Mouse (Mus musculus): Measurements from ENCODE around the gene Eml5.

Eml5 gene

DNA sequence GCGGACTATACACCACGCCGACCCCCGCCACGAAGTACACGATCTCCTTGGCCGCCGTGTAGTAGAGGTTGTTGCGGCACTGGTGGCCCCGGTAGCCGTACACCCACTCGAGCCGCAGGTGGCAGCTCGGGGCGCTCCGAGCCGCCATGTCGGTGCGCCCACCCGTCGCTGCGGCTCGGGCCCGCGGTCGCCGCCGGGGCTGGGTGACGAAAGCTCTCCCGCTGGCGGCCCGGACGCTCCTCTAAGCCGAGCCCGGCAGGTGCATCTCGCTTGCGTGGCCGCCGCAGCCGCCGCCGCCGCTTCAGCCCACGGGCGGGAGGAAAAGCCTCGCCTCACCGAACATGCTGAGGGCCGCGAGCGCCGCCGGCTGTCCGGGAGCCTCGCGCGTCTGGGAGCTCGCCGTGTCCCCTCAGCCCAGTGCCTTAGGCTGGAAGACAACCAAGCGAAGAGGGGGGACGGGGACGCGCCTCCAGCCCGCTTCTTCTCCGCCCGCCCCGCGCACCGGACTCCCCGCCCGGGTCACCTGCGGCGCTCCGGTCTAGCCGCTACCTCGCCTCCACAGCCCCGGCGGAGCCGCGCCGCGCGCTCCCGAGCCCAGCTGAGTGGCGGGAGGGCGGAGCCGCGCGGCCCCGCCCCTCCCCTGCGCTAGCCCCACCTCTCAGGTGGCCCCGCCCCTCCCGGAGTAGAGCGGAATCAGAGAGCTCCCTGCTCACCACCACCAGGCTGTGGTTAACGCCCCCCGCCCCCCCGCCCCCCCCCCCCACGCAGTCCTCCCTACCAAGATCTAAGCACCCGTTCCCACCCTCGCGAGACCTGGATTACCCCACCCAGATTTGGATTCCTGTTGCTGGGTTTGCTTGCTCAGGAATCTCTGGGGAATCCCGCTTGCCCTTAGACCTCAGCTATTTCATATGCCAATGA is at the start of gene Eml5:
Gene Eml5, minus strand, starts transcription at position 604 of the 921 bp plus-strand sequence.
- peak; percentile 72 for ATAC-seq (ENCODE audit: low TSS enrichment)

- no peak for ATAC-seq (ENCODE audit: low TSS enrichment)
These were observed 31.6 kb upstream of the Eml5 start for GRCm38 (mm10) chr12:98932856-98933255.

- no peak for ATAC-seq (ENCODE audit: low TSS enrichment)
These were observed 31.2 kb upstream of the Eml5 start for GRCm38 (mm10) chr12:98932441-98932840.

GRCm38 (mm10) chr12:98931174-98931573 is 29.9 kb upstream of the Eml5 start:
- ATAC-seq (ENCODE audit: low TSS enrichment): no peak

DNA sequence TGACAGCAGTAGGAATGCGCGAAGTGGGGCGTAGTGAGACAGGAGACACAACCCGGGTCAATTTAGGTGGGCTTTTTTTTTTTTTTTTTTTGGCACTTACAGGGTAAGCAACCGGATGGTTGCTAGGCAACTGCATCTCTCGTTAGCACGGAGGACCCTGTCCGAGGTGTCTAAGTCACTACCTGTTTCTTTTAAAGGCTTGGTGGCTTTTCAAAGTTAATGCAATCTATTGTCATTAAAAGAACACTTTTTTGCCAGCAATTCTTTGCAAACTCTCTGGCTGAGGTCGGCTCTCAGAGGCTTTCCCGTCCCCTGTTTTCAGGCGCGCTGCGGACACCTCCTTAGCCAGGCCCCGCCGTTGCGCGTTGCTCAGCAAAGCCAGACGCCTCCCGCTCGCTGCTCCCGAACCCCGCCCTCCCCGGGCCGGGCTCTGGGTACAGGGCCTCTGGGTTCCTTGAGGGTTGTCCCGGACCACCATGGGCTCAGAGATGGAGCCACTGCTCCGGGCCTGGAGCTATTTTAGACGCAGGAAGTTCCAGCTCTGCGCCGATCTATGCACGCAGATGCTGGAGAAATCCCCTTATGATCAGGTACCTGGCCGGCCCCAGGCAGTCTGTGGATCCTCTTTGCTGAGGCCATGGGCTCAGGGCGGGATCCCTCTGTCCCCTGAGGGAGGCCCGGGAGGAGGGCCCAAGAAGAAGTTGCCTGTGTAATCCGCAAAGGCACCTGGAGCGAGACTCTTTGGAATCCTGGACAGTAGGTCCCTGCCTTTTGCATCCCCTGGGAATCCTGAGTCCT is 19.1 kb upstream of the Eml5 start, which contains the start of gene Ttc8:
Gene Ttc8, plus strand, starts transcription at position 381 of the 798 bp plus-strand sequence.
- peak; percentile 97 for ATAC-seq (ENCODE audit: low TSS enrichment)

DNA sequence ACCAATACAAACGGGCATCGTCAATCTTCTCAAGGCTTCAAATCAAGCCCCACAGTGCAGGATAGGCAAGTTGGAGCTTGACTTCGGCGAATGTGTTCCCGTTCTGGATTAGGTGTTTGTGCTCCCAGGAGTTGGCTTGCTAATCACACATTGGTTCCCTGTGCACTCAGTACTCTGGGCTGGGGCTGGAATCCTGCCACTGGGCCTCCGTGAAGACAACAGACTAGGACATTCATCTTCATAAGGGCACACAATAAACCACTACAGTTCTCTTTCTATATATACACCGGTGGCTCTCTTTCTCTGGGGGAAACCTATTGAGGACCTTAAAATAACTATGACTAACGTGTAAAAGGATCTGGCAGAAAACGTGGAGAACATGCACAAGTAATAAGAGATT is 8.8 kb upstream of the Eml5 start:
- ATAC-seq (ENCODE audit: low TSS enrichment): no peak

- ATAC-seq (ENCODE audit: low TSS enrichment): peak; percentile 41; the same call in 1 of the 2 replicates
These were observed 4.2 kb upstream of the Eml5 start for GRCm38 (mm10) chr12:98905466-98905865.

- peak; percentile 7 for ATAC-seq (ENCODE audit: low TSS enrichment)
These were observed 873 bp downstream of the Eml5 start for GRCm38 (mm10) chr12:98900341-98900880.

- no peak for ATAC-seq (ENCODE audit: low TSS enrichment)
These were observed 1.6 kb downstream of the Eml5 start for GRCm38 (mm10) chr12:98899676-98900075.

- ATAC-seq (ENCODE audit: low TSS enrichment): no peak
These were observed 4.5 kb downstream of the Eml5 start for GRCm38 (mm10) chr12:98896761-98897160.

DNA sequence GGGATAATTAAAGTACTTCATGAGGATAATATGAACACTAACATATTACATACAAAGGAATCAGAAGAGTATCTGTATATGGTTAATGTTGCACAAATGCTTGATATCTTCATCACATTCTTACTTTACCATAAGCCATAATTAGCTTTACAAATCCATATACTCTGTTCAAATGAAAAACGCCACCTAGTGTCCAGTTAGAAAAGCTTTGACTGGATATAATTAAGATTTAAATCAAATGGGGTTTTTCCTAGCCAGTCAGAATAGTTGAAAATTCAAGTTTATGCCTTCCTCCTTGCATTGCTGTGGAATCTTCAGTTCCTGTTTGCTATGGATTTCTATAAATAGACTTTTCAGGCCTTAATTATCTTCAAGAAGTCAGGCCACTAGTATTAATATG is 16.8 kb downstream of the Eml5 start:
- no peak for ATAC-seq (ENCODE audit: low TSS enrichment)

DNA sequence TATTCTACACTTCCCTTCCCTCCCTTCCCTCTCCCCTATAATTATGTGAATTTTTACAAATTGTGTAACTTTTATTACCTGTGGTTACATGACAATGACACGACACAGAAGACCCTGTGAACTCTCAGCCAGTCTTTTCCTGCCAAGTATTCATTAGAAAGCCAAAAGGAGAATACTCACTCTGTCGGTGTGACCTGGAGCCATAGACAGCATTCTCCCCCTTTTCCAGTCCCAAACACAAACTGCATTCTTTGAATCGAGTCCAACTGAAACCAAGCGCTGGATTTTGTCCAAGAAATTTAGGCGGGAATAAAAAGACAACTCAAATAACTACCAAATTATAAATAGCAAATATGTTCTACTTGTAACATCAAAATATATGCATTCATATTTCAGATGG is 19.5 kb downstream of the Eml5 start:
- no peak for ATAC-seq (ENCODE audit: low TSS enrichment)

- no peak for ATAC-seq (ENCODE audit: low TSS enrichment)
These were observed 22.6 kb downstream of the Eml5 start for GRCm38 (mm10) chr12:98878693-98879092.

DNA sequence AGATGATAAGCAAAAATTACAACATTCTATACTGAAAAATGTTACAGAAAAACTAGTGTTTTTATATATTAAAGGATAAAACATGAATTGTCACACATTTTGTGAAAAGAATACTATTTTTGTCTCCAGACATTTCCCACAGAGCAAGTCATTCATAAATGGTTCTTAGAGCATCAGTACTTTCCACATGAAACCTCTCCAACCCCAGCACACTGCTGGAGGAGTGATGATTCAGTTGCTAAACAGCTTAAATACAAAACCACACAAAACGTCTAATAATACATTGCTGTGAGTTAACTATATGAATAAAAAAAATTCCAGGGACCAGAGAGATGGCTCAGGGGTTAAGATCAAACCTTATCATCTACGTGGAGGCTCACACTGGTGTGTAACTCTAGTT is 26.1 kb downstream of the Eml5 start:
- no peak for ATAC-seq (ENCODE audit: low TSS enrichment)

- ATAC-seq (ENCODE audit: low TSS enrichment): no peak
These were observed 28.4 kb downstream of the Eml5 start for GRCm38 (mm10) chr12:98872836-98873235.

DNA sequence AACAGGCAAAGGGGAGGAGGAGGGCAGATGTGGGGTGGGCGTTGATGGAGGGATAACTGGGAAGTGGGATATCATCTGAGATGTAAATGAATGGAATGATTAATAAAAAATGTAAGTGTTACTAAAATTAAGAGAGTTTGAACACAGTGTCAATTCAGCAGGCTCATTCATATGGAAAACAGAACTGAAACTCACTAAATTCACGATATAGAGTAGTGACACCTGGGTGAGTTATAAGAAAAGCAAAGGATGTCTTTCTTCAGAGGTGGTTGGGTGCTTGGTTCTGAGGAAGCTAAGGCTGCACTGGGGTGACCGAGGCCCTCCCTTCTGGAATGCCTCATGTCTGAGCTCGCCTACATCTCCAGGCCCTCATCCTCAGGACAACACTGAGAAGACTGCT is 37.8 kb downstream of the Eml5 start:
- no peak for ATAC-seq (ENCODE audit: low TSS enrichment)

- ATAC-seq (ENCODE audit: low TSS enrichment): no peak
These were observed 41.0 kb downstream of the Eml5 start for GRCm38 (mm10) chr12:98860316-98860715.

- ATAC-seq (ENCODE audit: low TSS enrichment): peak; percentile 76
These were observed 50.5 kb downstream of the Eml5 start for GRCm38 (mm10) chr12:98850767-98851166.

DNA sequence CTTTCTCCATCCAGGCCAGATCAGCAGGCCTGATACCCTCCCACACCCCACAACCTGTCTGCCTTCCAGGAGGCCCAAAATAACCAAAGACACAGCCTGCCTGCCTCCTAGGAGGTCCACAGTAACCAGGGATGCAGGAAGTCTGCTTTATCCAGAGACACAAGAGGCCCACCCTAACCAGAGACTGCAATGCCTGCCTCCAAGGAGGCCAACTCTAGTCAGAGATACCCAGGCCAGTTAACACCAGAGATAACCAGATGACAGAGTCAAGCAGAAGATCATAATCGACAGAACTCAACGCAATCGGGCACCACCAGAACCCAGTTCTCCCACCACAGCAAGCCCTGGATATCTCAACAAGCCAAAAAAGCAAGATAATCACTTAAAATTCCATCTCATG is 56.5 kb downstream of the Eml5 start:
- ATAC-seq (ENCODE audit: low TSS enrichment): no peak

- no peak for ATAC-seq (ENCODE audit: low TSS enrichment)
These were observed 61.1 kb downstream of the Eml5 start for GRCm38 (mm10) chr12:98840135-98840534.

DNA sequence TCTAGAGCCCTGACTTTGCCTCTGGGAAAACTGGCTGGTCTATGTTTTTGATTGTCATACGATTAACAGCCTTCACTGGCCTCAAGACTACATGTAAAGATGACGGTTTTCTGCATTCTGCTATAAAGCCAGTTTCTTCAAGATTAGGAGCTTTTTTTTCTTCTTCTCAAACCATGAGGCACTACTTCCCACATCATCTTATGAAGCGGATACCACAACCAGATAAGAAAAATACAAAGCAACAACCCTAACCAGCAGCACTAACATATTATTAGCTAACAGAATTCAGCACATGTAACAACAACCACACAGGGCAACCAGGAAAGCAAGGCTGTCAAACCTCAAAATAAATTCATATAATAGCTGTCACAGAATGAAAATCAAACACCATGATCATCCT is 63.3 kb downstream of the Eml5 start:
- no peak for ATAC-seq (ENCODE audit: low TSS enrichment)

GRCm38 (mm10) chr12:98835466-98835865 is 65.8 kb downstream of the Eml5 start:
- ATAC-seq (ENCODE audit: low TSS enrichment): no peak

Data from frontal cortex, adult (tissue).